Mouse (Mus musculus) left cerebral cortex, postnatal 4 days (tissue): Measurements from ENCODE around the gene Cmtm3. TPM values are rescaled to one million over a fixed set of nuclear protein-coding genes. Genes with fewer than 3 reads are reported as not detected.

ENCODE experiments used
- DNase-seq: peaks from one replicate; pipeline ENCODE4 v3.0.0-alpha.2; 2022
- intact Hi-C: fragments of 180-260 bp; cut with DNase I; formaldehyde crosslinking; loops from one replicate; pipeline ENCODE4 v1.15.1; 2025
- total RNA-seq, 2 experiments: library from RNA; stranded (reverse); gene quantifications; 2 replicates each; pipeline ENCODE4 v1.2.3; 2021

Gene Cmtm3
- total RNA-seq, 2 experiments from 2014 or later = 22.7 to 25.5 TPM

DNA sequence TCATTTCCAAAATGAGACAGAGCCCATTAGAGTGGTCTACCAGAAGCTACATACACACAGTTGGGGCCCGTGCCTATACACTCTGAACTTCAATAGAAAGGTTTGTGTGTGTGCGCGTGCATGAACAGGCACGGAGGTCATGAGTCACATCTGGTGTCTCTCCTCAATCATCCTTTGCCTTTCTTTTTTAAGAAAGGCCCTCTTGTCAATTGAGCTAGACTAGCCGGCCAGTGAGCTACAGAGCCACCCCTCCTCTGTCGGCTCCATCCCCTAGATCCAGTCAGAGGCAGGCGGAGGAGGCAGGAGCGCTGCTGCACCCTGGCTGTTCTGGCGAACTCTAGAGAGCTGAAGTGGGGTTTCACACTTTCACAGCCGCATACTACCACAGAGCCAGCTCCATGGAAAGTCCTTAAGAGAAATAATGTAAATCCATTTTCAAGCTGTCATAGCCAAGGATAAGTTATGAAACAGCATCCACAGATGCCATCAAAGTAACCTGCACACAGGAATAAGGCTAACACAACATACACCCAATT, 40.2 kb downstream of the Cmtm3 start:
- intact Hi-C loops = no loop called here
- DNase-seq = no peak

DNA sequence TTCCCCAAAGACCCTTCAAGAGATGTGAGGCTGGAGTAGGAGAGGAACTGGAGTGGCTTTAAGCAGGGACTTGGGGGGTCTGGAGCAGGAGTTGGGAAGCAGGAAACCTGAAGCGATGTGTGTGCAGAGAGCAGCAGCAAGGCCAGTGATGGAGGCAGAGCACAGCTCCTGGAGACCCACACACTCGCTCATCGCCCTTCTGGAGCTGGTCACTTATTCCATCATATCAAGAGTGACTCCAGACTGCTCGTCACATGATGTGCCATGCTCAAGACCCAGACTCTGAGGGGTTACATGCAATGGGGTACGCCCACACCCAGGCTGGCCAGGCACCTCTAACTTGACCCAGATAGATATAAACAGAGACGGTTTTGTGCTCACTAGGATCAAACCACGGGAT, 41.1 kb downstream of the Cmtm3 start:
- no peak for DNase-seq
- intact Hi-C loops = no loop called here

DNA sequence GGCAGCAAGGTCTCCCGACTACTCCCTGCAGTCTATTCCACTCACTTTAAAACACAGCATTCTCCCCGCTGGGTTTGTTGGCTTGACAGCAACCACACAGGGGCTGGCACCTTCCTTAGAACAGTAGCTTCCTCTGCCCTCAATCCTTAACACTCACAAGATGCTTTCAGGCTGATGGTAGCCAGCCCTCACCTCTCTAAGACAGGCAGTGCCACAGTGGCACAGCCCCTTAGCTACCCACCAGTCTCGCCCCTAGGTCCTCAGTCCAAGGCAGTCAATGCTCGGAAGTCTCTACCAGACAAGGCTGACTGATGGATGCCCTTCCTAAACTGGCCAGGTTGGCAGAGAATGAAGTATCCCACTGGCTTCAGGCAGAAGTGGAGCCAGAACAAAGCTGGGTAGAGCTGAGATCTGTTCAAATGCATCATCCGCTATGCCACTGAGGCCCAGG, 41.8 kb downstream of the Cmtm3 start:
- intact Hi-C loops = no loop called here
- peak; percentile 61 for DNase-seq

DNA sequence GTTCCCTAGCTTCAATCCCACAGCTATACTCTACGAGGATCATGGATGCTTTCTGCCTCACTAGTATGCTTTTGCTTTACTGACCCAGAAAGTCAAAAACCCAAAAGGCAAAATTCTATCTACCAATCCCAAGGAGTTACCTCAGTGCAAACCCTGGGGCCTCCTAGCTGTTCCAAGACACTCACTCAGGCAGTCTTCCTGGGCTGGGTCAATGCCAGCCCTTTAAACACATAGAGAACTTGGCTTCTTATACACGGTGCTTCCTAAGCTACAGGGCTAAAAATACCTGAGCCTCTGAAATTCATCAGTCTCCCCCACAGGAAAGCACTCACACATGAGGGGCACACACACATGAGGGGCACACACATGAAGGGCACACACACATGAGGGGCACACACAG, 44.1 kb downstream of the Cmtm3 start:
- intact Hi-C loops = no loop called here
- no peak for DNase-seq

DNA sequence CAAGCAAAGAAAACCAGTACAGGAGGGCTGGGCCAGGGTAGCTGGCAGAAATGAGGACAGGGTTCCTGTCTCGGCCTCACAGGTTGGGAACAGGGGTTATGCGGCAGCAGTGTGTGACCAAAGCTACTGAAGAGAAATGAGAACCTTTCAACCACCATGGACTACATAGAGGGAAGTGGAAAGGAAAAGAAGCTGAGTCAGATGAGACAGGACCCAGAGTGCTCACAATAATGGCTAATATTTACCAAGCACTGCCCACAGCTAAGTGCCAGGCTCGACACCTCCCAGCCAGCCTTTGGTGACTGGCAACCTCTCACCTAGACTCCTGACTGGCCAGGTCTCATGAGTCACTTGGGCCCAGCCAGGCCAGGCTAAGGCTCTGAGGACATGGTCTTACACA, 44.8 kb downstream of the Cmtm3 start:
- intact Hi-C loops = no loop called here

DNA sequence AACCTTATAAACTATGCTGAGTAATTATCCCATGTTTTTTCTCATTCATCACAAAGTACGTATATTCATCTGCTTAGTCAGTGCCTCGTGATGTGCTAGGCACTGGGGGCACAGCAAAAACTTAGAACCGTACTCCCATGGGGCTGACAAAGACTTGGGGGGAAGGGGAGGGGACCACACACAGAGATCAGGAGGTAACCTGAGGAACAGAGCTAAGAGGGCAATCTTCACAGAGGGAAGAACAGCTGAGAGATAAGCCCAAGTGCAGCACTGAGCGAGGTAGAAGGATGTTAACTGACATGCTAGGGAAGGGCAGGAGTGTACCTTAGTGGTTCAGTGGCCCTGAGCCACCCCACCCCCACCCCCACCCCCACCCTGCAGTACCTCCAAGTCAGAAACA, 47.5 kb downstream of the Cmtm3 start:
- DNase-seq = no peak
- intact Hi-C loops = no loop called here

More for the DNA sequence above, 44.8 kb downstream of the Cmtm3 start:
- no peak for DNase-seq

DNA sequence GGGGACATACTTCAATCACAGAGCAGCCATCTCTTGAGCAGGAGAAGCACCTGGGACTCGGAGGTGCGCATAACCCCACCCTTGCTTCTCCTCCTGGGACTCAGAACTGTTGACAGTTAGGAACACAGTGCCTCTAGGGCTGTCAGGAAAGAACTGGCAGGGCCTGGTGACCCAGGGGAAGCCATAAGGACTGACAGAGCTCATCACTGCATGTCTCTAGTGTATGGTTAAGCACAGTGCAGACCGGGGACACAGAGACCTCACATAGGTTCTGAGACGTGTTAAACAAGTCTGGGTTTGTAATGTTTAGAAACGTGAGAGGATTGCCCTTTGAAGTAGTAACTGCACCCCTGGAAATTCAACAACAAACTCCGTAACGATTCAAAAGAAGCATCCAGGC, 48.3 kb downstream of the Cmtm3 start:
- intact Hi-C loops = no loop called here
- DNase-seq = no peak

DNA sequence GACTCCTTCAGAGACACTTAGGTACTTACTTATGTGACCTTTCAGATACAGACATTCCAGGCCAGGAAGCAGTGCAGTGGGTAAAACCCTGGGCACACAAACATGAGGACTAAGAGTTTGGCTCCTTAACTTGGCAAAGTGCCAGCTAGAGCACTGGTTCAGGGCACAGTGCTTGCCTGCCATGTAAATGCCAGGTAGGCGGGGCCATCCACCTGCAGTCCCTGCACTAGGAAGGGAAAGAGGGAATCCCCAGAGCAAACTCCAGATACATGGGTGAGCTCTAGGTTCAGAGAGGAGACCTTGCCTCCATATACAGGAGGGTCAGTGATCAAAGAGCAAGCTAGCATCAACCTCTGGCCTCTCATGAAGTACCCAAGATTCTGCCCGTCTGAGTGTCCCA, 48.8 kb downstream of the Cmtm3 start:
- intact Hi-C loops = no loop called here
- DNase-seq = peak; percentile 49

DNA sequence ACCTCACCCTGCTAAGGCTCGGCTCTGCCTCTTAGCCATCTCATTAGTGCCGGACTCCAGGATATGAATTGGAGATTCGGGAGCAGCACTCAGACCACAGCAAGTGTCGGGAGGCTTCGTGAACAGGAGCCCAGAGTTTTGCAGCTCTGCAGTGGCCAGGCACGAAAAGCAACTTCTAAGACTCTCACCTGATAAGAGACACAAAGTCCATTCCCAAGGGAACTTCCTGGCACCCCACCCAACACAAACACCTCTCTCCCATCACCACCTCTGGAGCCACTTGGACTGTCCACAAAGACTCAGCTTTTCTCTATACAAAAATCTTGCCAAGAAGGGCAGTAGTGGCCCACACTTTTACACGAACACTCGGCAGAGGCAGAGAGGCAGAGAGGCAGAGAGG, 51.0 kb downstream of the Cmtm3 start:
- no peak for DNase-seq
- intact Hi-C loops = no loop called here

DNA sequence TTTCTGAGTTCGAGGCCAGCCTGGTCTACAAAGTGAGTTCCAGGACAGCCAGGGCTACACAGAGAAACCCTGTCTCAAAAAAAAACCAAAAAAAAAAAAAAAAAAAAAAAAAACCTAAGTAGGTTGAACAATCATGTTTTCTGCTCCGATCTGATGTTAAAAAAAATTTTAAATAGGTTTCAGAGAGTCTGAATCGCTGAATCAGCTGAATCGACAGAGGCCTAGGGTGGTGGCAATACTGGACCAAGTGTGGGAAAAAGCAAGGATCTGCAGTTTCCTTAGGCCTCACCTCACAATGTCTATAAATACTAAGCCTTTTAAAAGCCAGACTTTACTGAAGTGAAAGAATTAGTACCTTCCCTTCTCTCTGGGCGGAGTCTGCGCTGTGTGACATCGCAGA, 53.9 kb downstream of the Cmtm3 start:
- intact Hi-C loops = no loop called here
- DNase-seq = no peak

DNA sequence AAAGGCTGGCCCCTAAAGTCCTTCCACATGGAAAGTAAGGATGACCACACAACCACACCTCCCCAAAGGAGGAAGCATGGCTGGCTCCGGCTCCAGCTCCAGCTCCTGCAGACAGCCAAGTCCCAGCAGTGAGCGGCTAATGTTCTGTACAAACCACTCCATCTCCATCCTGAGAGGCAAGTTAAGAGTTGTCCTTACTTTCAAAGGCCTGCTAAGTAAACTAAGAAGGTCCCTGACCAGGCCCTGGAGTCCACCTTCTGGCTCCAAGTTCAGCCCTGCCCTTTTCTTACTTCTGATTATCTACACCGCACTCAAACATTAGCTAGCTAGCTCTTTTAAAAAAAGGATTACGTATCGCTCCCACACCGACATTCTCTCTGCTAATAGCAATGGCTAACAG, 54.6 kb downstream of the Cmtm3 start:
- intact Hi-C loops = no loop called here
- no peak for DNase-seq

DNA sequence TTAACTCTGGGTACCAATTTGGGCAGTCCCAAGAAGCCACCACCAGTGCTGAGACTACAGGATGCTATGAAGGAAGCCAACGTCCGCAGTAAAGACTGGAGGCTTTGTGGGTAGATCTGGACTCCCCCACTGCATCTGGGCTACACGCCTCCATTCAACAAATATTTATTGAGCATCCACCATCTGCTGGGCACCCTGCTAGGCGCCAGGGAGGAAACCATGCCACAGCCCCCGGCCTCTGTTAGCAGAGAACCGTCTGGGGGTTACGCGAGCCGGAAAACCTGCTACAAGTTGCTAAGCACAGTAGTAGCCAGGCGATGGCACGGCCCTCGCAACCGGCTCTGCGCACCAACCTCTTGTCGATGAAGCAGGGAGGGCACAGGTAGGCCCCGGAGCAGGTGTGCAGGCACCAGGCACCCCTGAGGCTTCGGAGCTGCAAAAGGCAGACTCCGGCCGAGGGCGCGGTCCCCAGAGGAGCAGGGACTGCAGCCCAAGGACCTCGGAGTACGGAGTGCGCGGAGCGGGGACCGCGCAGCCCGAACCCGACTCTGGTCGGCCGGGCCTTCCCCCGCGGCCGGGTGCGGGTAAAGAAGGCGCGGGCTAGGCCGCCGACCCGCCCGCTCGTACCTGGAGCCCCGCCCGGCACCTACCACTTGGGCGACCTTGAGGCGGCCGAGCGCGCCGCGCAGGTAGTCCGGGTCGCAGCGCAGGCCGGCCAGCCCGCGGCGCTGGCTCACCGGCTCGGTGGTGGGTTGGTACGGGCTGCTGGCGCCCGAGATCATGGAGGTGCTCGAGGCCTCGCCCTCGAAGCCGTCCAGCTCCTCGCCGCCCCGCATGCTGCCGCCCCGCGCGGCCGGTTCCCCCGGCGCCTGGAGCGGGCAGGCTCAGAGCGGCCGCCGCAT, 55.8 kb downstream of the Cmtm3 start:
- intact Hi-C loops = no loop called here
- peak; percentile 73 for DNase-seq

DNA sequence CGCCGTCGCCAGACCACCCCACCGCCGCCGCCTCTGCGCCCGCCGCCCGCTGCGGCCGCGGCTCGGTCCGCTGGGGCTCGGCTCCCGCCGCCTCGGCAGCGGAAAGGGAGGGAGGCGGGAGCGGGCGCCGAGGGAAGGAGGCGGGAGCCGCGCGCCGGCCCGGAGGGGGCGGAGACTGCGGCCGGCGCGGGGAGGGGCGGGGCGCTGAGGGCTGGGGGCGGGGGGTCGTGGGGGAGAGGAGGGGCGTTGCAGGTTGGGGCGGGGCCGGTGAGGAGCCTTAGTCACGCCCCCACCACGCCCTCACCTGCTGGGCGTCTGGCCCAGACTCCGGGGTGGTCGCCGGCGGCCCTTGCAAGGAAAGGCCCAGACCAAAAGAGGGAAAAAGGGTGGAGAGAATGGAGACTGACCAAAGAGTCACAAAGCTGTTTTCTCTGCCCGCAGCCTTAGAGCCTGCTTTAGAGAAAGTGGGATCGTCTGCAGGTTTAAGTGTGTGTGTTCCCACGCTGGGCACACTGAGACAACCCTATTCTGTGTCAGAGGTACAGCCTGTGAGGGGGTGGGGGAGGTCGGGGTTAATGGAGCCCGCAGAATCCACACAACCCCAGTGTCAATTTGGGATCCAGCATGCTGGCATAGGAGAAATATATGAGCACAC, 56.6 kb downstream of the Cmtm3 start, which contains the start of gene Cmtm4:
TSS of gene Cmtm4 (minus strand) at position 105 of the 655 bp plus-strand sequence.
- peak; percentile 71 for DNase-seq
- intact Hi-C loops = no loop called here

Other genes with a start within 250 kb of the Cmtm3 start
- gene Cdh5, start 237.8 kb upstream of the Cmtm3 start, total RNA-seq = 10 to 100 TPM; 21.8 to 24.4 TPM
- gene Bean1, start 169.0 kb upstream of the Cmtm3 start, total RNA-seq = 10 to 100 TPM; 31.3 to 34.5 TPM
- 10 to 100 TPM; 46.7 to 47.5 TPM for gene Tk2, start 90.9 kb upstream of the Cmtm3 start, total RNA-seq
- gene Cklf, start 88.5 kb upstream of the Cmtm3 start, total RNA-seq = 10 to 100 TPM; 20.6 to 27.9 TPM
- gene Cmtm2a, start 46.2 kb upstream of the Cmtm3 start, total RNA-seq = not detected
- gene Gm45711, start 29.3 kb upstream of the Cmtm3 start, total RNA-seq = not detected
- gene Cmtm1, start 29.3 kb upstream of the Cmtm3 start, total RNA-seq = not detected
- gene Gm11020, start 17.8 kb upstream of the Cmtm3 start, total RNA-seq = not detected
- gene Cmtm2b, start 17.2 kb upstream of the Cmtm3 start, total RNA-seq = not detected
- 10 to 100 TPM; 47.2 to 48.3 TPM for gene Cmtm4, start 56.4 kb downstream of the Cmtm3 start, total RNA-seq
- gene Dync1li2, start 103.6 kb downstream of the Cmtm3 start, total RNA-seq = 100 to 1,000 TPM; 168 to 169 TPM
- under 1 TPM; 0.74 to 0.94 TPM for gene Terb1, start 170.5 kb downstream of the Cmtm3 start, total RNA-seq
- gene Nae1, start 195.2 kb downstream of the Cmtm3 start, total RNA-seq = 10 to 100 TPM; 57.5 to 62.9 TPM
- gene Car7, start 195.3 kb downstream of the Cmtm3 start, total RNA-seq = 1 to 10 TPM; 3.8 to 4.6 TPM